Mouse (Mus musculus) myocyte (in vitro differentiated cells): ENCODE measurements around the gene Kcna5.

Experiments used
- CEBPB ChIP-seq: IDR thresholded peaks from 2 replicates; pipeline ENCODE4 v1.6.1; 2011; ENCODE audit warnings: mild to moderate bottlenecking, moderate library complexity; ENCODE audit not compliant: poor library complexity, insufficient read depth, severe bottlenecking
- E2F4 ChIP-seq: IDR thresholded peaks from one replicate; pipeline ENCODE4 v1.6.1; 2011; ENCODE audit warnings: mild to moderate bottlenecking, control low read depth, moderate library complexity; ENCODE audit not compliant: insufficient read depth
- MAX ChIP-seq: IDR thresholded peaks from one replicate; pipeline ENCODE4 v1.6.1; 2011; ENCODE audit warnings: low read depth, mild to moderate bottlenecking, control low read depth
- MYOD1 ChIP-seq, 3 experiments: IDR thresholded peaks; one replicate each; pipeline ENCODE4 v1.6.1; 2011; ENCODE audit warnings: control low read depth in 2 of 3, low read depth in 2 of 3, mild to moderate bottlenecking in 2 of 3, moderate library complexity in 1 of 3; ENCODE audit not compliant: insufficient read length in 2 of 3, control insufficient read depth in 1 of 3
- MYOG ChIP-seq, 3 experiments: IDR thresholded peaks; one replicate each; pipeline ENCODE4 v1.6.1; 2011; ENCODE audit warnings: control low read depth in 2 of 3, low read depth in 2 of 3, mild to moderate bottlenecking in 2 of 3; ENCODE audit not compliant: insufficient read length in 2 of 3, control insufficient read depth in 1 of 3, insufficient read depth in 1 of 3
- POLR2A ChIP-seq: IDR thresholded peaks from one replicate; pipeline ENCODE4 v1.6.1; 2011; ENCODE audit warnings: low read depth, mild to moderate bottlenecking, control low read depth, moderate library complexity; ENCODE audit not compliant: insufficient read length
- REST ChIP-seq: IDR thresholded peaks from one replicate; pipeline ENCODE4 v1.6.1; 2011; ENCODE audit warnings: mild to moderate bottlenecking, control low read depth, moderate library complexity; ENCODE audit not compliant: insufficient read depth, insufficient read length
- TCF12 ChIP-seq: IDR thresholded peaks from one replicate; pipeline ENCODE4 v1.6.1; 2011; ENCODE audit warnings: mild to moderate bottlenecking, control low read depth; ENCODE audit not compliant: poor library complexity, insufficient read depth, severe bottlenecking
- TCF3 ChIP-seq: IDR thresholded peaks from one replicate; pipeline ENCODE4 v1.6.1; 2011; ENCODE audit warnings: low read depth, control low read depth; ENCODE audit not compliant: insufficient read length
- USF1 ChIP-seq: IDR thresholded peaks from one replicate; pipeline ENCODE4 v1.6.1; 2011; ENCODE audit warnings: low read depth, mild to moderate bottlenecking, control low read depth, moderate library complexity

GRCm38 (mm10) chr6:126568046-126568830 lies 33.0 kb upstream of the Kcna5 start:
- TF ChIP-seq POLR2A (no peak), REST (no peak), MYOG (IDR thresholded peaks at IDR 0.05; ENCODE audit: control insufficient read depth in 1 of 3, insufficient read depth in 1 of 3, insufficient read length in 2 of 3, low read depth in 2 of 3) (no peak), E2F4 (no peak), USF1 (no peak), MAX (no peak), TCF12 (no peak), TCF3 (no peak), CEBPB (no peak), MYOD1 (IDR thresholded peaks at IDR 0.05; ENCODE audit: control insufficient read depth in 1 of 3, insufficient read length in 2 of 3, low read depth in 2 of 3) (no peak)
